Mouse (Mus musculus): ENCODE measurements around the gene Kdelr1. TPM values are rescaled to one million over a fixed set of nuclear protein-coding genes. Genes with fewer than 3 reads are reported as not detected.

The Kdelr1 gene
- 52.6 and 59.3 TPM in 2 replicates for polyA plus RNA-seq (2012; rRNA removed)

GRCm38 (mm10) chr7:45872624-45873023 lies at the start of gene Kdelr1:
TSS of gene Kdelr1 (plus strand) at chr7:45872772.

DNA sequence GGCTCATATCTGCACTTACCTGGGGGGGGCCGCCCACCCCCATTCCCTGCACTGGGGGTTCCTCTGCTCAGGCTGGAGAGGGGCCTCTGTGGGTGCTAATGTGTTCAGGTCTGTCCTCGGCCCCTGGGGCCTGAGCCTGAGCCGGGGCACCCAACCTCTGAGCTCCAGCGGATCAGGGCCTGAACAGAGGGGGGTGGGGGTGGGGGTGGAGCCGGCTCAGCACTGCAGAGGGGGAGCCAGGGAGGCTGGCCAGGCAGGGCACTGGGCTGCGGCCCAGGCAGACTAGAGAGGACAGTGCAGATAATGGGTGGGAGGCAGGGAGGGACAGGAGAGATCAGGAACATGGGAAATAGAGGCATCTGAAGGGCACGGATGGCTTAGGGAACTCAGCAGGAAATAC lies 48.0 kb upstream of the Kdelr1 start, which contains the start of gene Kcnj14:
TSS of gene Kcnj14 (minus strand) at position 185 of the 400 bp plus-strand sequence.

GRCm38 (mm10) chr7:45830427-45831127 lies 42.0 kb upstream of the Kdelr1 start, which contains the start of gene Grwd1:
TSS of gene Grwd1 (minus strand) at chr7:45830944.

DNA sequence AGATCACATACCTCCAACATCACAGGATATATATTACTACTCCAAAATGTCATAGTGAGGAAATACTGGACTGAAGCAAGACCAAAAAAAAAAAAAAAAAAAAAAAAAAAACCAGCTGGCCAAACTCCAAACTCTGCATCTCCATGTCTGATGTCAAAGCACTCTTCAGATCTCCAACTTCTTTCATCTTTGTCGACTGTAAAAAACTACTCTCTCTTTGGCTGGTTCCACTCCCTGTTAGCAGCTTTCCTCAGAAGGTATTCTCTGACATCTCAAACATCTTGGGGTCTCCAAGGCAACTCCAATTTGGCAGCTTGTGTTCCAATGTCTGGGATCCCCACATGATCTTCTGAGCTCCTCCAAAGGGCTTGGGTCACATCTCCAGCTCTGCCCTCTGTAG lies 5.7 kb downstream of the Kdelr1 start, which contains the start of gene Grin2d:
TSS of gene Grin2d (minus strand) at position 101 of the 400 bp plus-strand sequence.

GRCm38 (mm10) chr7:45896517-45897257 lies 24.1 kb downstream of the Kdelr1 start, which contains the start of the genes Syngr4 and Tmem143:
TSS of gene Syngr4 (minus strand) at chr7:45896714.
TSS of gene Tmem143 (plus strand) at chr7:45896941.

DNA sequence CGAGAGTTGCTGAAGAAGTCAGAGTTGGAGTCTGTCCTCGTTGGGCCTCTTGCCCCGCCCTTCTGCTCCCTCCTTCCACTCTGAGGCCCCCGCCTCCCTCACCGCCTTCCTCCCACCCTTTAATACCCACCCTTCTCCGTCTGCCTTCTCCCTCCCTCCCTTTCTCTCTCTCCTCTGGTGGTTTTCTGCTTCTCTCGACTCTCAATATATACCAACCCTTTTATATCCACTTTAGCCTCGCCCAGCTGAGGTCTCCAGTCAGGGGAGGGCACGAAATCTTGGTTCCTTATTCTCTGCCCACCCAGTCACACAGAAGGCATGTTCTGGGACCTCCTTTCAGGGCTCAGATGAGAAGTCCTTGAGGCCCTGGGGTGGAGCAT lies 48.7 kb downstream of the Kdelr1 start, which contains the start of gene Emp3:
TSS of gene Emp3 (minus strand) at position 163 of the 380 bp plus-strand sequence.

GRCm38 (mm10) chr7:45923762-45924428 lies 51.3 kb downstream of the Kdelr1 start, which contains the start of gene Ccdc114:
TSS of gene Ccdc114 (plus strand) at chr7:45924072.

Other genes starting within 250 kb of the Kdelr1 start
- gene Rasip1, start 245.3 kb upstream of the Kdelr1 start, polyA plus RNA-seq (2012; rRNA removed): 2.0 and 2.2 TPM in 2 replicates
- gene Mamstr, start 232.8 kb upstream of the Kdelr1 start, polyA plus RNA-seq (2012; rRNA removed): 0.37 and 0.43 TPM in 2 replicates
- not detected in 2 replicates for gene Fut2, start 206.4 kb upstream of the Kdelr1 start, polyA plus RNA-seq (2012; rRNA removed)
- gene Ntn5, start 188.8 kb upstream of the Kdelr1 start, polyA plus RNA-seq (2012; rRNA removed): not detected in 2 replicates
- 0.02 TPM in 1 of 2 replicates, not detected in the other for gene Sec1, start 178.4 kb upstream of the Kdelr1 start, polyA plus RNA-seq (2012; rRNA removed)
- 0.14 and 0.37 TPM in 2 replicates for gene Car11, start 172.9 kb upstream of the Kdelr1 start, polyA plus RNA-seq (2012; rRNA removed)
- 0.67 TPM in 2 replicates for gene Dbp, start 167.7 kb upstream of the Kdelr1 start, polyA plus RNA-seq (2012; rRNA removed)
- gene Rpl18, start 157.3 kb upstream of the Kdelr1 start, polyA plus RNA-seq (2012; rRNA removed): 524 and 540 TPM in 2 replicates
- gene Sphk2, start 154.8 kb upstream of the Kdelr1 start, polyA plus RNA-seq (2012; rRNA removed): 6.3 and 7.1 TPM in 2 replicates
- 0.21 and 0.32 TPM in 2 replicates for gene Fam83e, start 151.6 kb upstream of the Kdelr1 start, polyA plus RNA-seq (2012; rRNA removed)
- not detected in 2 replicates for gene Spaca4, start 147.0 kb upstream of the Kdelr1 start, polyA plus RNA-seq (2012; rRNA removed)
- 0.13 and 0.24 TPM in 2 replicates for gene Lmtk3, start 89.0 kb upstream of the Kdelr1 start, polyA plus RNA-seq (2012; rRNA removed)
- 0.22 and 0.28 TPM in 2 replicates for gene Sult2b1, start 88.1 kb upstream of the Kdelr1 start, polyA plus RNA-seq (2012; rRNA removed)
- gene Cyth2, start 58.2 kb upstream of the Kdelr1 start, polyA plus RNA-seq (2012; rRNA removed): 19.2 and 19.7 TPM in 2 replicates
- 0.08 TPM in 2 replicates for gene Kcnj14, start 48.0 kb upstream of the Kdelr1 start, polyA plus RNA-seq (2012; rRNA removed)
- 11.5 and 14.3 TPM in 2 replicates for gene Grwd1, start 41.8 kb upstream of the Kdelr1 start, polyA plus RNA-seq (2012; rRNA removed)
- 0.09 TPM in 2 replicates for gene Grin2d, start 5.6 kb downstream of the Kdelr1 start, polyA plus RNA-seq (2012; rRNA removed)
- gene Syngr4, start 23.9 kb downstream of the Kdelr1 start, polyA plus RNA-seq (2012; rRNA removed): 0.64 and 0.83 TPM in 2 replicates
- 7.8 and 8.8 TPM in 2 replicates for gene Tmem143, start 24.2 kb downstream of the Kdelr1 start, polyA plus RNA-seq (2012; rRNA removed)
- gene Emp3, start 48.6 kb downstream of the Kdelr1 start, polyA plus RNA-seq (2012; rRNA removed): 22.4 and 25.3 TPM in 2 replicates
- gene Ccdc114, start 51.3 kb downstream of the Kdelr1 start, polyA plus RNA-seq (2012; rRNA removed): 1.0 and 1.1 TPM in 2 replicates
- 9.6 and 12.4 TPM in 2 replicates for gene Abcc6, start 157.5 kb downstream of the Kdelr1 start, polyA plus RNA-seq (2012; rRNA removed)
- 17.1 and 18.2 TPM in 2 replicates for gene Nomo1, start 160.9 kb downstream of the Kdelr1 start, polyA plus RNA-seq (2012; rRNA removed)
- gene Kcnj11, start 228.0 kb downstream of the Kdelr1 start, polyA plus RNA-seq (2012; rRNA removed): 0.02 and 0.10 TPM in 2 replicates

Measured in liver, embryonic 14 days (tissue).